Mouse (Mus musculus) hindbrain, embryonic 14.5 days (tissue): ENCODE results near the gene Gm9507. TPM values are rescaled to one million over a fixed set of nuclear protein-coding genes. Genes with fewer than 3 reads are reported as not detected.

ENCODE experiments used
- ATAC-seq: fragments of 200-750 bp; cut with Nextera tagmentation; 2 replicates; pipeline ENCODE4 v1.8.0; 2017; ENCODE audit warnings: moderate number of reproducible peaks, mild to moderate bottlenecking, moderate TSS enrichment, moderate library complexity; ENCODE audit not compliant: low FRiP score
- DNase-seq: peaks from one replicate; pipeline ENCODE4 v3.0.0-alpha.2; 2015; ENCODE audit warnings: low spot score
- H3K27ac ChIP-seq: fragments of 300-500 bp; sonication (generic); 2 replicates; pipeline ENCODE4 v1.5.1; 2014; ENCODE audit warnings: mild to moderate bottlenecking, moderate library complexity
- H3K27me3 ChIP-seq: fragments of 300-500 bp; sonication (generic); 2 replicates; pipeline ENCODE4 v1.6.1; 2014; ENCODE audit warnings: mild to moderate bottlenecking, low read length, mixed read lengths; ENCODE audit not compliant: control insufficient read depth, insufficient read depth
- H3K36me3 ChIP-seq: fragments of 300-500 bp; sonication (generic); replicated peaks from 2 replicates; pipeline ENCODE4 v1.6.1; 2014; ENCODE audit not compliant: control insufficient read depth, insufficient read depth
- H3K4me1 ChIP-seq: fragments of 300-500 bp; sonication (generic); replicated peaks from 2 replicates; pipeline ENCODE4 v1.6.1; 2014; ENCODE audit warnings: antibody characterized with exemption, low read length, mixed read lengths; ENCODE audit not compliant: control insufficient read depth, insufficient read depth
- H3K4me2 ChIP-seq: fragments of 300-500 bp; sonication (generic); replicated peaks from 2 replicates; pipeline ENCODE4 v1.6.1; 2014; ENCODE audit warnings: mild to moderate bottlenecking, moderate library complexity
- H3K4me3 ChIP-seq: fragments of 300-500 bp; sonication (generic); replicated peaks from 2 replicates; pipeline ENCODE4 v1.5.1; 2014; ENCODE audit warnings: mild to moderate bottlenecking, low read length
- H3K9ac ChIP-seq: fragments of 300-500 bp; sonication (generic); 2 replicates; pipeline ENCODE4 v1.6.1; 2014
- H3K9me3 ChIP-seq: fragments of 300-500 bp; sonication (generic); 2 replicates; pipeline ENCODE4 v1.6.1; 2016; ENCODE audit warnings: low read length; ENCODE audit not compliant: control insufficient read depth
- WGBS: fragments of 180-500 bp; shearing (Covaris S2); extraction: QIAGEN DNeasy Blood & Tissue Kit; methylation state at CpG from one replicate; pipeline ENCODE4 v1.1.7; 2014; 5-methylcytosine and 5-hydroxymethylcytosine counted together
- polyA plus RNA-seq: library from polyadenylated mRNA; unstranded; fragments of >200 nt; fragmentation: Nextera tagmentation; extraction: Ambion mirVana; gene quantifications from 2 replicates; pipeline ENCODE4 v1.2.1, GENCODE M21; 2014

Gm9507 gene
- not detected in 2 replicates for polyA plus RNA-seq

GRCm38 (mm10) chr10:77811743-77812142 lies at the start of gene Gm9507:
Gene Gm9507, minus strand, starts transcription at chr10:77811843.
- DNase-seq (no peak), ATAC-seq (no peak)
- H3K9ac ChIP-seq = no peak within 1 kb of the TSS
- no peak within 1 kb of the TSS for H3K4me2 ChIP-seq
- no peaks in the 10 kb centered on the region for H3K9me3 ChIP-seq
- WGBS = 70% methylated on average over 5 of the region's 5 CpGs
- H3K27me3 ChIP-seq = no peaks in the 10 kb centered on the region
- H3K36me3 ChIP-seq = no peaks in the 10 kb centered on the region
- no peak within 1 kb of the TSS for H3K27ac ChIP-seq
- no peak within 1 kb of the TSS for H3K4me3 ChIP-seq
- H3K4me1 ChIP-seq = no peaks in the 10 kb centered on the region

GRCm38 (mm10) chr10:77852559-77852958 lies 40.9 kb upstream of the Gm9507 start, which contains the start of gene Gm10318:
Gene Gm10318, plus strand, starts transcription at chr10:77852859.
- H3K4me3 ChIP-seq = no peak within 1 kb of the TSS
- DNase-seq (no peak), ATAC-seq (no peak)
- H3K27me3 ChIP-seq = no peaks in the 10 kb centered on the region
- peaks cover 4% of the 10 kb centered on the region; the same call in 1 of the 2 replicates for H3K9me3 ChIP-seq
- WGBS = 70% methylated on average over 9 of the region's 9 CpGs
- no peak within 1 kb of the TSS for H3K4me2 ChIP-seq
- H3K36me3 ChIP-seq = no peaks in the 10 kb centered on the region
- no peak within 1 kb of the TSS for H3K9ac ChIP-seq
- no peaks in the 10 kb centered on the region for H3K4me1 ChIP-seq
- no peak within 1 kb of the TSS for H3K27ac ChIP-seq

GRCm38 (mm10) chr10:77847538-77847937 lies 35.9 kb upstream of the Gm9507 start:
- Histone ChIP-seq H3K4me3 (no peak overlapping the region), H3K36me3 (no peaks in the 10 kb centered on the region), H3K4me2 (no peak overlapping the region), H3K27ac (no peak overlapping the region), H3K4me1 (no peaks in the 10 kb centered on the region), H3K9ac (no peak overlapping the region), H3K9me3 (peaks cover 24% of the 10 kb centered on the region), H3K27me3 (no peaks in the 10 kb centered on the region)
- DNase-seq (no peak), ATAC-seq (no peak)
- 85% methylated on average over 2 of the region's 2 CpGs for WGBS

- H3K27me3 ChIP-seq = no peaks in the 10 kb centered on the region
- no peaks in the 10 kb centered on the region for H3K4me1 ChIP-seq
- H3K4me3 ChIP-seq = no peak overlapping the region
- no peak for DNase-seq
- H3K27ac ChIP-seq = no peak overlapping the region
- 12% methylated on average over 2 of the region's 2 CpGs for WGBS
- no peaks in the 10 kb centered on the region for H3K36me3 ChIP-seq
- H3K9me3 ChIP-seq = peaks cover 24% of the 10 kb centered on the region
- H3K9ac ChIP-seq = no peak overlapping the region
- peak; percentile 43; the same call in 1 of the 2 replicates for ATAC-seq
- no peak overlapping the region for H3K4me2 ChIP-seq
Measured at GRCm38 (mm10) chr10:77846961-77847360, 35.3 kb upstream of the Gm9507 start.

- H3K4me3 ChIP-seq = no peak within 1 kb of the TSS
- H3K27ac ChIP-seq = no peak within 1 kb of the TSS
- H3K4me2 ChIP-seq = no peak within 1 kb of the TSS
- no peak for ATAC-seq
- H3K9me3 ChIP-seq = peaks cover 24% of the 10 kb centered on the region
- H3K4me1 ChIP-seq = no peaks in the 10 kb centered on the region
- 81% methylated on average over 3 of the region's 3 CpGs for WGBS
- no peak for DNase-seq
- no peaks in the 10 kb centered on the region for H3K36me3 ChIP-seq
- H3K27me3 ChIP-seq = no peaks in the 10 kb centered on the region
- H3K9ac ChIP-seq = no peak within 1 kb of the TSS
Measured at GRCm38 (mm10) chr10:77846503-77846902, 34.9 kb upstream of the Gm9507 start, which contains the start of gene Gm36176. Gene Gm36176, plus strand, starts transcription at chr10:77846803.

- Histone ChIP-seq H3K4me2 (no peak overlapping the region), H3K9ac (no peak overlapping the region), H3K27me3 (no peaks in the 10 kb centered on the region), H3K27ac (no peak overlapping the region), H3K4me3 (no peak overlapping the region), H3K36me3 (no peaks in the 10 kb centered on the region), H3K9me3 (peaks cover 11% of the 10 kb centered on the region), H3K4me1 (no peaks in the 10 kb centered on the region)
- ATAC-seq (no peak), DNase-seq (no peak)
- WGBS = 80% methylated on average over 6 of the region's 6 CpGs
Measured at GRCm38 (mm10) chr10:77839006-77839405, 27.4 kb upstream of the Gm9507 start.

GRCm38 (mm10) chr10:77835647-77836046 lies 24.0 kb upstream of the Gm9507 start, which contains the start of gene Krtap10-10:
Gene Krtap10-10, plus strand, starts transcription at chr10:77835947.
- H3K9me3 ChIP-seq = 0 out of 2 replicates have a peak, but pooled peaks cover 4% of the 10 kb centered on the region
- no peak within 1 kb of the TSS for H3K27ac ChIP-seq
- no peaks in the 10 kb centered on the region for H3K36me3 ChIP-seq
- 70% methylated on average over 9 of the region's 9 CpGs for WGBS
- ATAC-seq (no peak), DNase-seq (no peak)
- H3K4me2 ChIP-seq = no peak within 1 kb of the TSS
- H3K27me3 ChIP-seq = no peaks in the 10 kb centered on the region
- no peaks in the 10 kb centered on the region for H3K4me1 ChIP-seq
- H3K9ac ChIP-seq = no peak within 1 kb of the TSS
- H3K4me3 ChIP-seq = no peak within 1 kb of the TSS

- Histone ChIP-seq H3K9ac (no peak within 1 kb of the TSS), H3K27me3 (no peaks in the 10 kb centered on the region), H3K4me1 (no peaks in the 10 kb centered on the region), H3K4me2 (no peak within 1 kb of the TSS), H3K4me3 (no peak within 1 kb of the TSS), H3K36me3 (no peaks in the 10 kb centered on the region), H3K9me3 (0 out of 2 replicates have a peak, but pooled peaks cover 5% of the 10 kb centered on the region), H3K27ac (no peak within 1 kb of the TSS)
- ATAC-seq (no peak), DNase-seq (no peak)
- 79% methylated on average over 6 of the region's 6 CpGs for WGBS
Measured at GRCm38 (mm10) chr10:77826951-77827350, 15.3 kb upstream of the Gm9507 start, which contains the start of gene Krtap10-4. Gene Krtap10-4, minus strand, starts transcription at chr10:77827095.

GRCm38 (mm10) chr10:77819203-77819602 lies 7.6 kb upstream of the Gm9507 start:
- Histone ChIP-seq H3K27ac (no peak overlapping the region), H3K36me3 (no peaks in the 10 kb centered on the region), H3K4me3 (no peak overlapping the region), H3K9me3 (0 out of 2 replicates have a peak, but pooled peaks cover 5% of the 10 kb centered on the region), H3K4me1 (no peaks in the 10 kb centered on the region), H3K27me3 (no peaks in the 10 kb centered on the region), H3K9ac (no peak overlapping the region), H3K4me2 (no peak overlapping the region)
- DNase-seq = no peak
- ATAC-seq = no peak
- WGBS = 45% methylated on average over 4 of the region's 4 CpGs

GRCm38 (mm10) chr10:77818523-77818922 lies 6.9 kb upstream of the Gm9507 start:
- H3K9ac ChIP-seq = no peak overlapping the region
- 100% methylated on average over 4 of the region's 4 CpGs for WGBS
- H3K4me3 ChIP-seq = no peak overlapping the region
- DNase-seq (no peak), ATAC-seq (no peak)
- no peaks in the 10 kb centered on the region for H3K36me3 ChIP-seq
- no peaks in the 10 kb centered on the region for H3K4me1 ChIP-seq
- H3K27me3 ChIP-seq = no peaks in the 10 kb centered on the region
- no peak overlapping the region for H3K4me2 ChIP-seq
- no peak overlapping the region for H3K27ac ChIP-seq
- H3K9me3 ChIP-seq = 0 out of 2 replicates have a peak, but pooled peaks cover 5% of the 10 kb centered on the region
